Mouse (Mus musculus): ENCODE measurements around the gene Rundc3a. TPM values are rescaled to one million over a fixed set of nuclear protein-coding genes. Genes with fewer than 3 reads are reported as not detected.

Gene Rundc3a
- total and polyA plus RNA-seq, 3 experiments = 0.23 to 0.66 TPM; not detected in 1

DNA sequence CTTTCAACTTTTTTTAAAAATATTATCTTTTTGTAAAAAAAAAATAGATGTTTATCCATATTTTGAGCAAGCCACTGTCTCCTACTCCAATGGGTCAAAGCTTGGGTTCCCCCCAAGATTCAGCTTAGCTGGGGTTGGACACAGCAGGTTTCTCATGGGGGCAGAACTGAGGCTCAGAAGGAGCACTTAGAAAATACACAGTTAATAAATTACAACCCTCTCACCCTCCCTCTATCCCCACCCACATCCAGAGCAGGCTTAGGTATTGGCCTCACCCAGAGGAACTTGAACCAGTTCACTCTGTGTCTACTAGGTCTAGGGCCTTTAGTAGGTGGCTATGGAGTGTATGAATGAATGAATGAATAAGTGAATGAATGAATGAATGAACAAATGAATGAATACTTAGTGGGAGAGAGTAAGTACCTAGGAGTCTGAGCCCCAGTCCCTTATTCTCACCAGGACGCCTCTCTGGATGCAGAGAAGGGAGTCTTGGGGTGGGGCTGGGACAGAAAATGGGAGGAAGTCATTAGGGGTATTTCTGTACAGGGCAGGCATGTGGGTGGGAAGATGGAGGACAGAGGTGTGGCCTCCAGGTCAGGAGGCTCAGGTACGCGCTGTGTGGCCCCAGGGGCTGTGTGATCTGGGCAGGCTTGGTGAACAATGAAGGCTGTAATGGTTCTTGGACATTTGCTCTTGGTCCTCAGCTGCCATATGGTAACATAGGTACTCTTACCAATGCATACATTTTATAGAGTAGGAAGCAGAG lies 43.8 kb upstream of the Rundc3a start:
- no peak overlapping the region for H3K27ac ChIP-seq
- H3K27me3 ChIP-seq (ENCODE audit: control insufficient read depth, insufficient read depth, low read length) = no peaks in the 10 kb centered on the region
- no peaks in the 10 kb centered on the region; the same call in 1 of the 2 replicates for H3K4me1 ChIP-seq (ENCODE audit: control insufficient read depth, insufficient read depth, low read length)
- intact Hi-C loops (cut with DNase I) = loop anchor here (5.0 kb wide), 1 partner anchor 48 kb away; no protein-coding TSS in a partner anchor
- no peak overlapping the region for H3K4me3 ChIP-seq
- no peaks in the 10 kb centered on the region for H3K79me2 ChIP-seq (replicated peaks; ENCODE audit: control insufficient read depth, insufficient read depth, low read length)
- no peaks in the 10 kb centered on the region for H3K36me3 ChIP-seq (ENCODE audit: control insufficient read depth, insufficient read depth, low read length)
- 81% methylated on average over 3 of the region's 3 CpGs for WGBS
- TF ChIP-seq POLR2A (IDR thresholded peaks at IDR 0.05; ENCODE audit: insufficient read depth, low read depth, low read length) (no peak), CTCF (IDR thresholded peaks at IDR 0.05) (no peak)
- no peak for DNase-seq
- no peak overlapping the region for H3K9ac ChIP-seq (ENCODE audit: low read depth, low read length)

DNA sequence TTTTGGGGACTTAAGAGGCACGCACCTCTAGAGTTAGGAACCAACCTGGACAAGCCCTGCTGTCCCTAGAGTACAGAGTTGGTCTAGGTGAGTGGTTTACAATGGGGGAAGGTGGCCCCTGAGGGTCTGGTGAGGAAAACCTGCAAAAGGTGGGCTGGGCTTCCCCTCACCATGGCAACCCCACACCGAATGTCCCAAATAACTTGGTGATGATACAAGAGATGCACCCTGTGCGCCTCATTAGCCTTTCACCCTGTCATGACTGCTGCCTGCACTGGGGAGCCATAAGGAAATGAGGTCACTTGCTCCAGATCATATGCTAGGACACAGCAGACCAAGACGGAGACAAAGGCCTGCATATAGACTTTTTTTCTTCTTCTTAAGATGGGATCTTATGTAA lies 42.8 kb upstream of the Rundc3a start:
- Histone ChIP-seq H3K4me1 (ENCODE audit: control insufficient read depth, insufficient read depth, low read length) (no peaks in the 10 kb centered on the region; the same call in 1 of the 2 replicates), H3K4me3 (no peak overlapping the region), H3K27me3 (ENCODE audit: control insufficient read depth, insufficient read depth, low read length) (no peaks in the 10 kb centered on the region), H3K36me3 (ENCODE audit: control insufficient read depth, insufficient read depth, low read length) (no peaks in the 10 kb centered on the region), H3K79me2 (replicated peaks; ENCODE audit: control insufficient read depth, insufficient read depth, low read length) (no peaks in the 10 kb centered on the region), H3K27ac (no peak overlapping the region), H3K9ac (ENCODE audit: low read depth, low read length) (no peak overlapping the region)
- intact Hi-C loops (cut with DNase I) = no loop called here
- no peak for DNase-seq
- TF ChIP-seq EP300 (IDR thresholded peaks at IDR 0.05; ENCODE audit: insufficient read depth, low read depth, low read length) = no peak
- TF ChIP-seq POLR2A (IDR thresholded peaks at IDR 0.05; ENCODE audit: insufficient read depth, low read depth, low read length) = no peak
- TF ChIP-seq CTCF (IDR thresholded peaks at IDR 0.05) = no peak
- WGBS = 74% methylated on average over 4 of the region's 4 CpGs

DNA sequence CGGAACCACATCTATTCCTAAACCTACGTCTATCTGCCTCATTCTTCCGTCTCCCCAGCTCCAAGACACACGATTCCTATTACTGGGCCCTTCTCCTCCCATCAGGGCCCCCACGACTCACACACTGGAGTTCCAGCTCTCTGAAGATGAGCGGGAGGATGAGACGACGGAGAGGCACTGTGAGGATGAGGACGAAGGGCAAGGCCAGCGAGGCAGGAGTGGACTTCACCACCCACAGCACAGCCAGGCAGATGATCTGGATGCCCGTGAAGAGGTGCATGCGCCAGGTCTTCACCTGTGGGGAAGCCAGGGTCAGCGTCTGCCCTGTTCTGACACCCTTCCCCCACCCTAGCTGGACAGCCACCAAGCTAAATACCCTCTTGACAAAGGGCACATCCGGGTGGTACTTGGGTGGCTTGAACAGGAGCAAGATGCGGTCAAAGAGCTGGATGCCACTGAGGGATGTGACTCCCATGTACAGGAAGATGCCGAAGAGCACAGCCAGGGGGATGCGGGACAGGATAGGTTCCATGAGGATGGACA lies 42.2 kb upstream of the Rundc3a start:
- Histone ChIP-seq H3K79me2 (replicated peaks; ENCODE audit: control insufficient read depth, insufficient read depth, low read length) (no peaks in the 10 kb centered on the region), H3K4me1 (ENCODE audit: control insufficient read depth, insufficient read depth, low read length) (no peaks in the 10 kb centered on the region; the same call in 1 of the 2 replicates), H3K36me3 (ENCODE audit: control insufficient read depth, insufficient read depth, low read length) (no peaks in the 10 kb centered on the region), H3K9ac (ENCODE audit: low read depth, low read length) (no peak overlapping the region), H3K4me3 (no peak overlapping the region), H3K27ac (no peak overlapping the region), H3K27me3 (ENCODE audit: control insufficient read depth, insufficient read depth, low read length) (no peaks in the 10 kb centered on the region)
- intact Hi-C loops (cut with DNase I) = no loop called here
- TF ChIP-seq EP300 (IDR thresholded peaks at IDR 0.05; ENCODE audit: insufficient read depth, low read depth, low read length) (no peak), CTCF (IDR thresholded peaks at IDR 0.05) (no peak), POLR2A (IDR thresholded peaks at IDR 0.05; ENCODE audit: insufficient read depth, low read depth, low read length) (no peak)
- DNase-seq = no peak
- WGBS = 85% methylated on average over 17 of the region's 17 CpGs

DNA sequence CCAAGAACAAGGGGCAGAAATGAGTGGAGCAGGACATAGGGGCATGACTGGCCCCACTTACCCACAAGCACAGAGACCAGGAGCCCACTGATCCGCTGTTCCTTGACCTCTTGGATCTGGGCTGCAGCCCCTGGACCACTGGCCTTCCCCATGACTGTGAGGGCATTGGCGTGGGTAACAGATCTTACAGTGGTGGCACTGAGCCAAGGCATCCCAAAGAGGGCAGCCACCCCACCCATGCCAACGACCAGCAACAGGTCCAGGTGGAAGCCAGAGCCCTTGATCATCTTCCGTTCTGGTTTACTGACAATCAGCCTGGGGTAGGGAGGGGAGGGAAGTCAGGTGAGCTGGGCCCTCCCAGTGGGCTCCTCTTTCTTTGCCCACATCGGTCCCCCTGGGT lies 40.8 kb upstream of the Rundc3a start:
- no peak overlapping the region for H3K27ac ChIP-seq
- no peaks in the 10 kb centered on the region for H3K79me2 ChIP-seq (replicated peaks; ENCODE audit: control insufficient read depth, insufficient read depth, low read length)
- no peaks in the 10 kb centered on the region for H3K27me3 ChIP-seq (ENCODE audit: control insufficient read depth, insufficient read depth, low read length)
- H3K4me3 ChIP-seq = no peak overlapping the region
- intact Hi-C loops (cut with DNase I) = no loop called here
- no peak overlapping the region for H3K9ac ChIP-seq (ENCODE audit: low read depth, low read length)
- TF ChIP-seq POLR2A (IDR thresholded peaks at IDR 0.05; ENCODE audit: insufficient read depth, low read depth, low read length) = no peak
- no peak for TF ChIP-seq EP300 (IDR thresholded peaks at IDR 0.05; ENCODE audit: insufficient read depth, low read depth, low read length)
- no peak for TF ChIP-seq CTCF (IDR thresholded peaks at IDR 0.05)
- 45% methylated on average over 5 of the region's 5 CpGs for WGBS
- no peaks in the 10 kb centered on the region for H3K36me3 ChIP-seq (ENCODE audit: control insufficient read depth, insufficient read depth, low read length)
- no peaks in the 10 kb centered on the region for H3K4me1 ChIP-seq (ENCODE audit: control insufficient read depth, insufficient read depth, low read length)
- no peak for DNase-seq

DNA sequence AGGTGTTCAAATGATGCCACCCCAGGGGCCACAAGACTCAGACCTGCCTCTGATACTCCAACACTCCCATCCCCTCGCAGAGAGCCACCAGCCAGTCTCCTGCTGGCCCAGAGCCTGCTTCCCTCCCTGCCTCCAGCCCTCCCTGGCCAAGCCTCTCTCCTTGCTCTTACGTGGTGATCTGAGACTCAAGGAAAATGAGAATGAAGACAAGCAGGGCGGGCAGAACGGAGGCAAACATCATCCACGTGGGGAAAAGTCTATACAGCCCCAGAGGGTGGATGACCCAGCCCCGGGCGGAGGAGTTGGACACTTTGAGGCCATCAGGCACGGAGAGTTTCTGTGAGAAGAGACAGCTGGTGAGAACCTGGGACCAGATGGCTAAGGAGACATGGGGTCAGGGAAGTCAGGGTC lies 40.2 kb upstream of the Rundc3a start:
- intact Hi-C loops (cut with DNase I) = no loop called here
- DNase-seq = no peak
- TF ChIP-seq EP300 (IDR thresholded peaks at IDR 0.05; ENCODE audit: insufficient read depth, low read depth, low read length) = no peak
- Histone ChIP-seq H3K4me3 (no peak overlapping the region), H3K27me3 (ENCODE audit: control insufficient read depth, insufficient read depth, low read length) (no peaks in the 10 kb centered on the region), H3K36me3 (ENCODE audit: control insufficient read depth, insufficient read depth, low read length) (no peaks in the 10 kb centered on the region), H3K27ac (no peak overlapping the region), H3K4me1 (ENCODE audit: control insufficient read depth, insufficient read depth, low read length) (no peaks in the 10 kb centered on the region), H3K79me2 (replicated peaks; ENCODE audit: control insufficient read depth, insufficient read depth, low read length) (no peaks in the 10 kb centered on the region), H3K9ac (ENCODE audit: low read depth, low read length) (no peak overlapping the region)
- WGBS = 33% methylated on average over 8 of the region's 8 CpGs

DNA sequence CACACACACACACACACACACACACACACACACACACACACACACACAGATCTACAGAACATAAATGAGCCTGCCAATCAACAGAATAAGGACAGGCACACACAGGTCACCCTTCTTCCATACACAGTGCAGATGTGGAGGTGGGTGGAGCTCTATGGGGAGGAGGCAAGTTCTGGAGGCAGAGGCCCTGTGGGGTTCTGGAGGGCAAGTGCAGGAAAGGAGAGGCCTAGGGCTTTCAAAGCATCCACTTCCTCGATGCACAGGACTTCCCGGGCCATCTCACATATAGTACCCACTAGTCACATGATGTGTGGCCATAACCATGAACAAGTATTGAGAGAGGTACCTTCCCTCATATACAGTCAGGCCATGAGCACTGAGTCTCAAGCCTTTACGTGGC lies 37.7 kb upstream of the Rundc3a start:
- intact Hi-C loops (cut with DNase I) = no loop called here
- Histone ChIP-seq H3K27me3 (ENCODE audit: control insufficient read depth, insufficient read depth, low read length) (no peaks in the 10 kb centered on the region), H3K4me3 (no peak overlapping the region), H3K4me1 (ENCODE audit: control insufficient read depth, insufficient read depth, low read length) (no peaks in the 10 kb centered on the region), H3K27ac (no peak overlapping the region), H3K9ac (ENCODE audit: low read depth, low read length) (no peak overlapping the region), H3K79me2 (replicated peaks; ENCODE audit: control insufficient read depth, insufficient read depth, low read length) (no peaks in the 10 kb centered on the region), H3K36me3 (ENCODE audit: control insufficient read depth, insufficient read depth, low read length) (no peaks in the 10 kb centered on the region)
- no peak for TF ChIP-seq CTCF (IDR thresholded peaks at IDR 0.05)
- DNase-seq = no peak
- WGBS = 62% methylated on average over 3 of the region's 3 CpGs
